Mouse (Mus musculus): ENCODE measurements at regions not wholly inside any gene's neighbourhood (a gene's known extent, or its start where the extent isn't known, plus 50 kb on each side); places are given as distances from the start of the nearest gene placed in this dataset.

DNA sequence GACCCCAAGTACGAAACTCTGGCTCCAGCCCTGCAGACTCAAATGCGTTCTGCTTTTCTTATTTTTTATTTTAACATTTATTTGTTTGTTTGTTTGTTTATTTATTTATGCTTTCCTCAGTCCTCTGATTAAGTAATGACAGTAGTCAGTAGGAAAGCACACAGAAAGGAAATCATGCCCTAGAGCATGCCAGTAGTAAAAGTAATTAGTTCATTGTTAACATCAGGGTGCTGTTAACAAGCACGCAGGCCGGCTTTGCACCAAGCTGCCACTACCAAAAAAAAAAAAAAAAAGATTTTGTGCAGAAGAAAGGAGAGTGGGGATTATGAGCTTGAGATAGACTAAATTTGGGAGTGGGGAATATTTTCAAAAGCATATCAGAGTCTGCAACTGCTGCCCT is 231.7 kb downstream of the Ttll7 start:
- TF ChIP-seq CTCF (IDR thresholded peaks at IDR 0.05; ENCODE audit: low read depth) (no peak), EP300 (optimal IDR thresholded peaks at IDR 0.05) (no peak)
